Mouse (Mus musculus): ENCODE measurements around the gene Nxnl2. TPM values are rescaled to one million over a fixed set of nuclear protein-coding genes. Genes with fewer than 3 reads are reported as not detected.
A peak's percentile ranks its signal among the peaks of the same experiment; 100 is the strongest.

The Nxnl2 gene
- total and polyA plus RNA-seq, 2 experiments from 2014 or later = 1.1 to 3.5 TPM

- Histone ChIP-seq H3K9ac (replicated peaks; ENCODE audit: low read depth, low read length) (no peak overlapping the region), H3K4me1 (ENCODE audit: control insufficient read depth, insufficient read depth) (no peaks in the 10 kb centered on the region), H3K4me2 (ENCODE audit: low read depth, low read length) (no peak overlapping the region), H3K27ac (ENCODE audit: low read depth) (no peak overlapping the region), H3K9me3 (replicated peaks; ENCODE audit: control insufficient read depth, low read length) (peaks cover 4% of the 10 kb centered on the region; the same call in 1 of the 2 replicates), H3K4me3 (ENCODE audit: low read depth, low read length) (no peak overlapping the region), H3K27me3 (ENCODE audit: control insufficient read depth, insufficient read depth, low read length) (no peaks in the 10 kb centered on the region), H3K36me3 (replicated peaks; ENCODE audit: control insufficient read depth, insufficient read depth, low read length) (no peaks in the 10 kb centered on the region)
- WGBS = 37% methylated on average over 3 of the region's 3 CpGs
- TF ChIP-seq CTCF (IDR thresholded peaks at IDR 0.05; ENCODE audit: low read depth) (no peak), EP300 (IDR thresholded peaks at IDR 0.05; ENCODE audit: low read depth) (no peak)
- no peak for DNase-seq (ENCODE audit: low spot score)
- no peak for ATAC-seq (ENCODE audit: insufficient read depth, low read depth)
Measured at GRCm38 (mm10) chr13:51179362-51179761, 8.5 kb downstream of the Nxnl2 start.

DNA sequence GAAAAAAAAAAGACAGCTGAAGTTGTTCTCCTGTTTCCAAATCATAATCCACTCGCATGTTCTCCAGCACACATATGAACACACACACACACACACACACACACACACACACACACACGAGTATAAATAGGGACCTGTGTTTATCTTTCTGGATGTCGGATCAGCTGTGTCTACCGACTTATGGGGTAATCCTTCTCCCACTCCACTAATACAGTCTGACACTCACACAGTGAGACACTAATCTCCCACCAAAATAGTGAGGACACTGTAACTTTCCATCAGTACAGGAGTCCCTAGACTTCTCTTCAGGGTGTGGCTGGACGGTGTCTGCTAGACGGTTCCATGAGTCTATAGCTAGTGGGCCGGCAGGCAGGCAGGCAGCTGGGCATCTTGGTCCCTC lies 11.4 kb downstream of the Nxnl2 start:
- Histone ChIP-seq H3K4me3 (ENCODE audit: low read depth, low read length) (no peak overlapping the region), H3K27me3 (ENCODE audit: control insufficient read depth, insufficient read depth, low read length) (no peaks in the 10 kb centered on the region), H3K9ac (replicated peaks; ENCODE audit: low read depth, low read length) (no peak overlapping the region), H3K4me1 (ENCODE audit: control insufficient read depth, insufficient read depth) (no peaks in the 10 kb centered on the region), H3K9me3 (replicated peaks; ENCODE audit: control insufficient read depth, low read length) (no peaks in the 10 kb centered on the region), H3K27ac (ENCODE audit: low read depth) (no peak overlapping the region), H3K36me3 (replicated peaks; ENCODE audit: control insufficient read depth, insufficient read depth, low read length) (no peaks in the 10 kb centered on the region), H3K4me2 (ENCODE audit: low read depth, low read length) (no peak overlapping the region)
- TF ChIP-seq CTCF (IDR thresholded peaks at IDR 0.05; ENCODE audit: low read depth) = no peak
- no peak for TF ChIP-seq EP300 (IDR thresholded peaks at IDR 0.05; ENCODE audit: low read depth)
- ATAC-seq (ENCODE audit: insufficient read depth, low read depth) = no peak
- 75% methylated on average over 7 of the region's 7 CpGs for WGBS
- no peak for DNase-seq (ENCODE audit: low spot score)

GRCm38 (mm10) chr13:51184896-51185295 lies 14.1 kb downstream of the Nxnl2 start:
- no peak overlapping the region for H3K4me2 ChIP-seq (ENCODE audit: low read depth, low read length)
- no peaks in the 10 kb centered on the region for H3K4me1 ChIP-seq (ENCODE audit: control insufficient read depth, insufficient read depth)
- TF ChIP-seq CTCF (IDR thresholded peaks at IDR 0.05; ENCODE audit: low read depth) = no peak
- no peak for TF ChIP-seq EP300 (IDR thresholded peaks at IDR 0.05; ENCODE audit: low read depth)
- 85% methylated on average over 3 of the region's 3 CpGs for WGBS
- no peaks in the 10 kb centered on the region for H3K36me3 ChIP-seq (replicated peaks; ENCODE audit: control insufficient read depth, insufficient read depth, low read length)
- H3K27me3 ChIP-seq (ENCODE audit: control insufficient read depth, insufficient read depth, low read length) = no peaks in the 10 kb centered on the region
- no peak for ATAC-seq (ENCODE audit: insufficient read depth, low read depth)
- no peak for DNase-seq (ENCODE audit: low spot score)
- no peak overlapping the region for H3K9ac ChIP-seq (replicated peaks; ENCODE audit: low read depth, low read length)
- no peak overlapping the region for H3K27ac ChIP-seq (ENCODE audit: low read depth)
- H3K9me3 ChIP-seq (replicated peaks; ENCODE audit: control insufficient read depth, low read length) = no peaks in the 10 kb centered on the region
- H3K4me3 ChIP-seq (ENCODE audit: low read depth, low read length) = no peak overlapping the region

- H3K4me2 ChIP-seq (ENCODE audit: low read depth, low read length) = no peak overlapping the region
- H3K27ac ChIP-seq (ENCODE audit: low read depth) = no peak overlapping the region
- no peak for TF ChIP-seq EP300 (IDR thresholded peaks at IDR 0.05; ENCODE audit: low read depth)
- TF ChIP-seq CTCF (IDR thresholded peaks at IDR 0.05; ENCODE audit: low read depth) = no peak
- H3K27me3 ChIP-seq (ENCODE audit: control insufficient read depth, insufficient read depth, low read length) = no peaks in the 10 kb centered on the region
- H3K9me3 ChIP-seq (replicated peaks; ENCODE audit: control insufficient read depth, low read length) = no peaks in the 10 kb centered on the region
- H3K36me3 ChIP-seq (replicated peaks; ENCODE audit: control insufficient read depth, insufficient read depth, low read length) = no peaks in the 10 kb centered on the region
- ATAC-seq (ENCODE audit: insufficient read depth, low read depth) (no peak), DNase-seq (ENCODE audit: low spot score) (no peak)
- H3K9ac ChIP-seq (replicated peaks; ENCODE audit: low read depth, low read length) = no peak overlapping the region
- no peak overlapping the region for H3K4me3 ChIP-seq (ENCODE audit: low read depth, low read length)
- 54% methylated on average over 3 of the region's 3 CpGs for WGBS
- H3K4me1 ChIP-seq (ENCODE audit: control insufficient read depth, insufficient read depth) = no peaks in the 10 kb centered on the region
Measured at GRCm38 (mm10) chr13:51190336-51190735, 19.5 kb downstream of the Nxnl2 start.

DNA sequence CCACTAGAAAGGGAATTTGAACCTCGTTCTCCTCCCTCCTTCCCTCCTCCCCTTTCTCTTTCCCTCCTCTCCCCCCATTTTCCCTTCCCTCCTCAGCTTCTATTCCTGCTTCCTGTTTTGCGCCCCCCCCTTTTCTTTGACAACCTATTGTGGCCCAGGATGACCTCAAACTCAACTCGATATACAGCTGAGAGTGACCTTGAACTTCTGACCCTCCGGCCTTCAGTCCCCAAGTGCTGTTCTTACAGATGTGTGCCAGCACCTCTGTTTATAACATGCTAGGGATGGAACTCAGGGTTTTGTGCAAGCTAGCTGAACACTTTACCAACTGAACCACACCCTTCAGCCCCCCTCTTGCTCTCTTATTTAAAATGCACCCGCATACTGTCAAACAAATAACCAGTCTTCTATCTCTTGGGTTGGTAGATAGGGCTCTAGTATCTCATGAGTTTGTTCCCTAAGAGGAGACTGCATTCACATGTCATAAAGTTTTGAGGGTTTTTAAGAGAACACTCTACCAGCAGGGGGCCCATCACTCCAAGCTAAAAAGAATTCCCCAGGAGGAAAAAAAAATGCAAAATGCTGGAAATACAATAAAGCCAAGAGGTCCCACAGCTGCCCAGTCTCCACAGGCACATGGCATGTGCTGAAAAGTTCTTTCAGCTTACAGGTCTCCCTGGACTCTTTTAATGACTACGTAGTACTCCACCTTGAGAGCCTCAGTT lies 20.8 kb downstream of the Nxnl2 start:
- no peak overlapping the region for H3K9ac ChIP-seq (replicated peaks; ENCODE audit: low read depth, low read length)
- DNase-seq (ENCODE audit: low spot score) = no peak
- H3K27me3 ChIP-seq (ENCODE audit: control insufficient read depth, insufficient read depth, low read length) = no peaks in the 10 kb centered on the region
- H3K4me2 ChIP-seq (ENCODE audit: low read depth, low read length) = no peak overlapping the region
- no peak overlapping the region for H3K4me3 ChIP-seq (ENCODE audit: low read depth, low read length)
- H3K4me1 ChIP-seq (ENCODE audit: control insufficient read depth, insufficient read depth) = no peaks in the 10 kb centered on the region
- H3K9me3 ChIP-seq (replicated peaks; ENCODE audit: control insufficient read depth, low read length) = no peaks in the 10 kb centered on the region
- WGBS = 70% methylated on average over 6 of the region's 6 CpGs
- H3K27ac ChIP-seq (ENCODE audit: low read depth) = no peak overlapping the region
- no peak for ATAC-seq (ENCODE audit: insufficient read depth, low read depth)
- peak; percentile 31; the same call in 1 of the 2 replicates for TF ChIP-seq CTCF (IDR thresholded peaks at IDR 0.05; ENCODE audit: low read depth)
- TF ChIP-seq EP300 (IDR thresholded peaks at IDR 0.05; ENCODE audit: low read depth) = no peak
- H3K36me3 ChIP-seq (replicated peaks; ENCODE audit: control insufficient read depth, insufficient read depth, low read length) = no peaks in the 10 kb centered on the region

DNA sequence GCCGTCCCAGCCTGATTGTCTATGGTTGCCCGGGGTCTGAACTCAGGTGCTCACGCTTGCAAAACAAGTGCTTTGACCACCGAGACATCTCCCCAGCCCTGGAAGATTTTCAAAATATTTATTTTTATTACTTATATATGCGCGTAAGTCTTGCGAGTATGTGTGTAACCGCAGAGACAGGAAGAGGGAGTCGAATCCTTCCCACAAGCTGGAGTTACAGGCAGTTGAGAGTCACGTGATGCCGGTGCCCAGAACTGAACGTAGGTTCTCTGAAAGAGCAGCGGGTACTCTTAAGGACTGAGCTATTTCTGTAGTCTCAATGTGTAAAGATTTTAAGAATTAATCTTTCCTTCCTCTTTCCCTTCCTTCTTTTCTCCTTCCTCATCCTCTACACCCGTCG lies 23.1 kb downstream of the Nxnl2 start:
- H3K4me1 ChIP-seq (ENCODE audit: control insufficient read depth, insufficient read depth) = peaks cover 8% of the 10 kb centered on the region; the same call in 1 of the 2 replicates
- ATAC-seq (ENCODE audit: insufficient read depth, low read depth) = no peak

More for the DNA sequence above, 23.1 kb downstream of the Nxnl2 start:
- no peak overlapping the region for H3K4me2 ChIP-seq (ENCODE audit: low read depth, low read length)
- 78% methylated on average over 15 of the region's 15 CpGs for WGBS
- no peak for TF ChIP-seq EP300 (IDR thresholded peaks at IDR 0.05; ENCODE audit: low read depth)
- no peak for TF ChIP-seq CTCF (IDR thresholded peaks at IDR 0.05; ENCODE audit: low read depth)
- no peak overlapping the region for H3K27ac ChIP-seq (ENCODE audit: low read depth)
- H3K9me3 ChIP-seq (replicated peaks; ENCODE audit: control insufficient read depth, low read length) = no peaks in the 10 kb centered on the region
- no peaks in the 10 kb centered on the region for H3K27me3 ChIP-seq (ENCODE audit: control insufficient read depth, insufficient read depth, low read length)
- no peaks in the 10 kb centered on the region for H3K36me3 ChIP-seq (replicated peaks; ENCODE audit: control insufficient read depth, insufficient read depth, low read length)
- no peak overlapping the region for H3K4me3 ChIP-seq (ENCODE audit: low read depth, low read length)
- no peak overlapping the region for H3K9ac ChIP-seq (replicated peaks; ENCODE audit: low read depth, low read length)
- no peak for DNase-seq (ENCODE audit: low spot score)

Measured in heart, postnatal 0 days (tissue).